Mouse (Mus musculus): ENCODE measurements at regions not wholly inside any gene's neighbourhood (a gene's known extent, or its start where the extent isn't known, plus 50 kb on each side); places are given as distances from the start of the nearest gene placed in this dataset.
A peak's percentile ranks its signal among the peaks of the same experiment; 100 is the strongest.

GRCm38 (mm10) chr9:112014796-112015195 is 220.9 kb downstream of the Arpp21 start:
- H3K27me3 ChIP-seq (ENCODE audit: control insufficient read depth, insufficient read depth, low read length): no peaks in the 10 kb centered on the region
- H3K36me3 ChIP-seq (replicated peaks; ENCODE audit: control insufficient read depth, insufficient read depth, low read length): no peaks in the 10 kb centered on the region
- no peak overlapping the region for H3K4me3 ChIP-seq (ENCODE audit: low read depth, low read length)
- ATAC-seq (ENCODE audit: insufficient read depth, low read depth) (no peak), DNase-seq (ENCODE audit: low spot score) (no peak)
- H3K27ac ChIP-seq (ENCODE audit: low read depth): no peak overlapping the region
- H3K4me1 ChIP-seq (ENCODE audit: control insufficient read depth, insufficient read depth): 0 out of 2 replicates have a peak, but pooled peaks cover 6% of the 10 kb centered on the region
- 61% methylated on average over 6 of the region's 6 CpGs for WGBS
- H3K9me3 ChIP-seq (replicated peaks; ENCODE audit: control insufficient read depth, low read length): no peaks in the 10 kb centered on the region
- no peak overlapping the region for H3K4me2 ChIP-seq (ENCODE audit: low read depth, low read length)
- no peak for TF ChIP-seq CTCF (IDR thresholded peaks at IDR 0.05; ENCODE audit: low read depth)
- TF ChIP-seq EP300 (IDR thresholded peaks at IDR 0.05; ENCODE audit: low read depth): no peak
- no peak overlapping the region for H3K9ac ChIP-seq (replicated peaks; ENCODE audit: low read depth, low read length)

GRCm38 (mm10) chr9:111994401-111994800 is 241.3 kb downstream of the Arpp21 start:
- Histone ChIP-seq H3K4me1 (ENCODE audit: control insufficient read depth, insufficient read depth) (0 out of 2 replicates have a peak, but pooled peaks cover 3% of the 10 kb centered on the region), H3K27me3 (ENCODE audit: control insufficient read depth, insufficient read depth, low read length) (no peaks in the 10 kb centered on the region), H3K27ac (ENCODE audit: low read depth) (peak overlapping the region; percentile 46), H3K36me3 (replicated peaks; ENCODE audit: control insufficient read depth, insufficient read depth, low read length) (no peaks in the 10 kb centered on the region), H3K9me3 (replicated peaks; ENCODE audit: control insufficient read depth, low read length) (no peaks in the 10 kb centered on the region), H3K9ac (replicated peaks; ENCODE audit: low read depth, low read length) (no peak overlapping the region), H3K4me2 (ENCODE audit: low read depth, low read length) (no peak overlapping the region), H3K4me3 (ENCODE audit: low read depth, low read length) (no peak overlapping the region)
- ATAC-seq (ENCODE audit: insufficient read depth, low read depth): no peak
- TF ChIP-seq CTCF (IDR thresholded peaks at IDR 0.05; ENCODE audit: low read depth) (no peak), EP300 (IDR thresholded peaks at IDR 0.05; ENCODE audit: low read depth) (no peak)
- 50% methylated on average over 4 of the region's 4 CpGs for whole genome bisulfite sequencing
- DNase-seq (ENCODE audit: low spot score): no peak

- ATAC-seq (ENCODE audit: insufficient read depth, low read depth): peak; percentile 69
- peak overlapping the region; percentile 37 for H3K4me2 ChIP-seq (ENCODE audit: low read depth, low read length)
- peak overlapping the region; percentile 46 for H3K27ac ChIP-seq (ENCODE audit: low read depth)
These were observed 241.9 kb downstream of the Arpp21 start for GRCm38 (mm10) chr9:111993844-111994243.

GRCm38 (mm10) chr9:111990060-111990459 is 245.7 kb downstream of the Arpp21 start:
- Histone ChIP-seq H3K9me3 (replicated peaks; ENCODE audit: control insufficient read depth, low read length) (no peaks in the 10 kb centered on the region), H3K4me3 (ENCODE audit: low read depth, low read length) (no peak overlapping the region), H3K27ac (ENCODE audit: low read depth) (no peak overlapping the region), H3K4me1 (ENCODE audit: control insufficient read depth, insufficient read depth) (0 out of 2 replicates have a peak, but pooled peaks cover 3% of the 10 kb centered on the region), H3K27me3 (ENCODE audit: control insufficient read depth, insufficient read depth, low read length) (no peaks in the 10 kb centered on the region), H3K36me3 (replicated peaks; ENCODE audit: control insufficient read depth, insufficient read depth, low read length) (no peaks in the 10 kb centered on the region), H3K9ac (replicated peaks; ENCODE audit: low read depth, low read length) (no peak overlapping the region), H3K4me2 (ENCODE audit: low read depth, low read length) (no peak overlapping the region)
- no peak for ATAC-seq (ENCODE audit: insufficient read depth, low read depth)
- 65% methylated on average over 3 of the region's 3 CpGs for WGBS
- TF ChIP-seq EP300 (IDR thresholded peaks at IDR 0.05; ENCODE audit: low read depth) (no peak), CTCF (IDR thresholded peaks at IDR 0.05; ENCODE audit: low read depth) (no peak)
- DNase-seq (ENCODE audit: low spot score): no peak

More at GRCm38 (mm10) chr9:111993844-111994243, 241.9 kb downstream of the Arpp21 start:
- no peak for TF ChIP-seq EP300 (IDR thresholded peaks at IDR 0.05; ENCODE audit: low read depth)
- TF ChIP-seq CTCF (IDR thresholded peaks at IDR 0.05; ENCODE audit: low read depth): no peak
- peak; percentile 56 for DNase-seq (ENCODE audit: low spot score)
- no peak overlapping the region for H3K9ac ChIP-seq (replicated peaks; ENCODE audit: low read depth, low read length)
- H3K4me3 ChIP-seq (ENCODE audit: low read depth, low read length): no peak overlapping the region
- H3K36me3 ChIP-seq (replicated peaks; ENCODE audit: control insufficient read depth, insufficient read depth, low read length): no peaks in the 10 kb centered on the region
- whole genome bisulfite sequencing: 14% methylated on average over 4 of the region's 4 CpGs
- no peaks in the 10 kb centered on the region for H3K27me3 ChIP-seq (ENCODE audit: control insufficient read depth, insufficient read depth, low read length)
- no peaks in the 10 kb centered on the region for H3K9me3 ChIP-seq (replicated peaks; ENCODE audit: control insufficient read depth, low read length)
- H3K4me1 ChIP-seq (ENCODE audit: control insufficient read depth, insufficient read depth): 0 out of 2 replicates have a peak, but pooled peaks cover 3% of the 10 kb centered on the region

- WGBS: 34% methylated on average over 5 of the region's 5 CpGs
- Histone ChIP-seq H3K27ac (ENCODE audit: low read depth) (no peak overlapping the region), H3K9ac (replicated peaks; ENCODE audit: low read depth, low read length) (no peak overlapping the region), H3K4me2 (ENCODE audit: low read depth, low read length) (no peak overlapping the region), H3K9me3 (replicated peaks; ENCODE audit: control insufficient read depth, low read length) (no peaks in the 10 kb centered on the region), H3K4me3 (ENCODE audit: low read depth, low read length) (no peak overlapping the region), H3K36me3 (replicated peaks; ENCODE audit: control insufficient read depth, insufficient read depth, low read length) (no peaks in the 10 kb centered on the region), H3K27me3 (ENCODE audit: control insufficient read depth, insufficient read depth, low read length) (no peaks in the 10 kb centered on the region), H3K4me1 (ENCODE audit: control insufficient read depth, insufficient read depth) (no peaks in the 10 kb centered on the region)
- DNase-seq (ENCODE audit: low spot score) (no peak), ATAC-seq (ENCODE audit: insufficient read depth, low read depth) (peak; percentile 8; the same call in 1 of the 2 replicates)
- no peak for TF ChIP-seq CTCF (IDR thresholded peaks at IDR 0.05; ENCODE audit: low read depth)
- TF ChIP-seq EP300 (IDR thresholded peaks at IDR 0.05; ENCODE audit: low read depth): no peak
These were observed 272.2 kb downstream of the Arpp21 start for GRCm38 (mm10) chr9:111963405-111964037.

- DNase-seq (ENCODE audit: low spot score): no peak
- Histone ChIP-seq H3K9ac (replicated peaks; ENCODE audit: low read depth, low read length) (no peak overlapping the region), H3K27ac (ENCODE audit: low read depth) (no peak overlapping the region), H3K27me3 (ENCODE audit: control insufficient read depth, insufficient read depth, low read length) (no peaks in the 10 kb centered on the region), H3K4me1 (ENCODE audit: control insufficient read depth, insufficient read depth) (no peaks in the 10 kb centered on the region), H3K9me3 (replicated peaks; ENCODE audit: control insufficient read depth, low read length) (no peaks in the 10 kb centered on the region), H3K36me3 (replicated peaks; ENCODE audit: control insufficient read depth, insufficient read depth, low read length) (no peaks in the 10 kb centered on the region), H3K4me3 (ENCODE audit: low read depth, low read length) (no peak overlapping the region), H3K4me2 (ENCODE audit: low read depth, low read length) (no peak overlapping the region)
- TF ChIP-seq EP300 (IDR thresholded peaks at IDR 0.05; ENCODE audit: low read depth) (no peak), CTCF (IDR thresholded peaks at IDR 0.05; ENCODE audit: low read depth) (peak; percentile 48)
- ATAC-seq (ENCODE audit: insufficient read depth, low read depth): no peak
- WGBS: 50% methylated on average over 2 of the region's 2 CpGs
These were observed 267.7 kb upstream of the Stac start for GRCm38 (mm10) chr9:111957799-111958198.

All from heart, postnatal 0 days (tissue).